Mouse (Mus musculus): ENCODE results near the gene Sh2b2.

GRCm38 (mm10) chr5:136201832-136202231, 44.5 kb downstream of the Sh2b2 start:
- TF ChIP-seq USF1 (IDR thresholded peaks at IDR 0.05; ENCODE audit: low read depth) (no peak), MAX (IDR thresholded peaks at IDR 0.05; ENCODE audit: low read depth) (no peak), E2F4 (IDR thresholded peaks at IDR 0.05; ENCODE audit: insufficient read depth) (no peak)

Measured in myocyte (in vitro differentiated cells).